Mouse (Mus musculus): ENCODE measurements around the gene Ror1. TPM values are rescaled to one million over a fixed set of nuclear protein-coding genes. Genes with fewer than 3 reads are reported as not detected.

Gene Ror1
- polyA plus RNA-seq, 1 experiment from 2014 or later, result 5.6 TPM

GRCm38 (mm10) chr4:100446897-100447296 is 351.3 kb downstream of the Ror1 start:
- no peak overlapping the region for H3K4me2 ChIP-seq (replicated peaks)
- H3K27ac ChIP-seq, result no peak overlapping the region
- peaks cover 2% of the 10 kb centered on the region; the same call in 1 of the 2 replicates for H3K36me3 ChIP-seq
- no peak overlapping the region for H3K9ac ChIP-seq
- 0 out of 2 replicates have a peak, but pooled peaks cover under 1% of the 10 kb centered on the region for H3K9me3 ChIP-seq
- H3K4me3 ChIP-seq, result no peak overlapping the region
- H3K27me3 ChIP-seq (replicated peaks), result no peaks in the 10 kb centered on the region
- 62% methylated on average over 3 of the region's 3 CpGs for WGBS
- no peak for ATAC-seq (ENCODE audit: low FRiP score, low read depth)
- no peaks in the 10 kb centered on the region for H3K4me1 ChIP-seq

- Histone ChIP-seq H3K9ac (no peak overlapping the region), H3K4me1 (no peaks in the 10 kb centered on the region), H3K9me3 (no peaks in the 10 kb centered on the region), H3K36me3 (no peaks in the 10 kb centered on the region), H3K4me2 (replicated peaks) (no peak overlapping the region), H3K4me3 (no peak overlapping the region), H3K27me3 (replicated peaks) (no peaks in the 10 kb centered on the region), H3K27ac (no peak overlapping the region)
- ATAC-seq (ENCODE audit: low FRiP score, low read depth), result no peak
- 59% methylated on average over 9 of the region's 9 CpGs for WGBS
Observed at GRCm38 (mm10) chr4:100462493-100463120, 367.0 kb downstream of the Ror1 start.

GRCm38 (mm10) chr4:100478592-100479321 is 383.2 kb downstream of the Ror1 start, which contains the start of gene Ube2u:
TSS of gene Ube2u (plus strand) at chr4:100478849.
- H3K27ac ChIP-seq, result no peak within 1 kb of the TSS
- no peaks in the 10 kb centered on the region for H3K27me3 ChIP-seq (replicated peaks)

GRCm38 (mm10) chr4:100488447-100488846 is 392.9 kb downstream of the Ror1 start:
- no peaks in the 10 kb centered on the region for H3K4me1 ChIP-seq
- no peak overlapping the region for H3K4me2 ChIP-seq (replicated peaks)
- no peak overlapping the region for H3K9ac ChIP-seq
- H3K27me3 ChIP-seq (replicated peaks), result no peaks in the 10 kb centered on the region
- no peak overlapping the region for H3K4me3 ChIP-seq
- no peak for ATAC-seq (ENCODE audit: low FRiP score, low read depth)
- H3K27ac ChIP-seq, result no peak overlapping the region
- H3K36me3 ChIP-seq, result no peaks in the 10 kb centered on the region
- no peaks in the 10 kb centered on the region for H3K9me3 ChIP-seq
- 94% methylated on average over 3 of the region's 3 CpGs for WGBS

More at GRCm38 (mm10) chr4:100478592-100479321, 383.2 kb downstream of the Ror1 start, which contains the start of gene Ube2u:
- Histone ChIP-seq H3K4me2 (replicated peaks) (peak within 1 kb of the TSS; percentile 48), H3K4me1 (no peaks in the 10 kb centered on the region), H3K9me3 (no peaks in the 10 kb centered on the region), H3K9ac (no peak within 1 kb of the TSS), H3K4me3 (no peak within 1 kb of the TSS), H3K36me3 (no peaks in the 10 kb centered on the region)
- 32% methylated on average over 15 of the region's 15 CpGs for WGBS
- peak; percentile 96 for ATAC-seq (ENCODE audit: low FRiP score, low read depth)

Other genes with a start within 250 kb of the Ror1 start
- gene Pgm1, start 166.4 kb upstream of the Ror1 start, polyA plus RNA-seq (2016; fragmentation: Nextera tagmentation; extraction: Ambion mirVana), result 41.1 and 41.8 TPM in 2 replicates
- gene Itgb3bp, start 166.0 kb upstream of the Ror1 start, polyA plus RNA-seq (2016; fragmentation: Nextera tagmentation; extraction: Ambion mirVana), result 33.5 and 33.6 TPM in 2 replicates